Mouse (Mus musculus) megakaryocyte progenitor cell, adult 5-6 weeks (primary cell): Measurements from ENCODE around the gene Pptc7. TPM values are rescaled to one million over a fixed set of nuclear protein-coding genes. Genes with fewer than 3 reads are reported as not detected.

Source experiments
- ATAC-seq: replicated peaks from 2 replicates; pipeline ENCODE4 v1.8.0; 2016; ENCODE audit warnings: mild to moderate bottlenecking, moderate TSS enrichment, inconsistent platforms; ENCODE audit not compliant: poor library complexity
- total RNA-seq, 2 experiments: library from RNA; stranded (forward) in 1 of 2; stranded (reverse) in 1 of 2; fragments of 157-497, 149-512 nt in 1 of 2; fragments of 200-1000 nt in 1 of 2; gene quantifications; 2 replicates each; pipeline versions ENCODE4 v1.2.3 to v1.2.4; 2015 to 2017

The Pptc7 gene
- total RNA-seq, 2 experiments from 2014 or later = 13.5 to 13.7 TPM

- ATAC-seq = no peak
Observed at GRCm38 (mm10) chr5:122324608-122325431, 40.7 kb downstream of the Pptc7 start.

GRCm38 (mm10) chr5:122325477-122325876, 41.3 kb downstream of the Pptc7 start:
- no peak for ATAC-seq

- ATAC-seq = no peak
Observed at GRCm38 (mm10) chr5:122327283-122327682, 43.1 kb downstream of the Pptc7 start.

- ATAC-seq = no peak
Observed at GRCm38 (mm10) chr5:122330269-122330668, 46.1 kb downstream of the Pptc7 start.

- peak; percentile 72 for ATAC-seq
Observed at GRCm38 (mm10) chr5:122334682-122335081, 50.5 kb downstream of the Pptc7 start.

GRCm38 (mm10) chr5:122336554-122337294, 52.6 kb downstream of the Pptc7 start:
- ATAC-seq = no peak

- no peak for ATAC-seq
Observed at GRCm38 (mm10) chr5:122342874-122343273, 58.7 kb downstream of the Pptc7 start.

GRCm38 (mm10) chr5:122343768-122344167, 59.6 kb downstream of the Pptc7 start:
- no peak; the same call in 1 of the 2 replicates for ATAC-seq

GRCm38 (mm10) chr5:122344260-122344659, 60.1 kb downstream of the Pptc7 start:
- peak; percentile 91 for ATAC-seq

- no peak for ATAC-seq
Observed at GRCm38 (mm10) chr5:122345777-122346176, 61.6 kb downstream of the Pptc7 start.

- ATAC-seq = peak; percentile 99
Observed at GRCm38 (mm10) chr5:122353807-122354491, 69.8 kb downstream of the Pptc7 start, which contains the start of the genes Rad9b and Vps29. TSS of gene Rad9b (minus strand) at chr5:122354233. TSS of gene Vps29 (plus strand) at chr5:122354369.

GRCm38 (mm10) chr5:122354492-122355067, 70.4 kb downstream of the Pptc7 start:
- peak; percentile 15 for ATAC-seq

GRCm38 (mm10) chr5:122371591-122372191, 87.5 kb downstream of the Pptc7 start, which contains the start of gene Gpn3:
TSS of gene Gpn3 (plus strand) at chr5:122371876.
- ATAC-seq = peak; percentile 42

GRCm38 (mm10) chr5:122372192-122372769, 88.1 kb downstream of the Pptc7 start, which contains the start of gene Fam216a:
TSS of gene Fam216a (minus strand) at chr5:122372364.
- ATAC-seq = peak; percentile 97

GRCm38 (mm10) chr5:122372878-122373277, 88.7 kb downstream of the Pptc7 start:
- no peak for ATAC-seq

Other genes starting within 250 kb of the Pptc7 start
- 0.07 and 0.76 TPM in 2 replicates for gene Cux2, start 234.3 kb upstream of the Pptc7 start, total RNA-seq (2015)
- gene Cux2, start 234.3 kb upstream of the Pptc7 start, total RNA-seq (2017) = 1.1 TPM in 1 of 2 replicates, not detected in the other
- gene Myl2, start 183.4 kb upstream of the Pptc7 start, total RNA-seq (2015) = not detected in 2 replicates
- gene Myl2, start 183.4 kb upstream of the Pptc7 start, total RNA-seq (2017) = not detected in 2 replicates
- 0.51 and 0.52 TPM in 2 replicates for gene Ccdc63, start 143.5 kb upstream of the Pptc7 start, total RNA-seq (2015)
- 1.5 and 3.5 TPM in 2 replicates for gene Ccdc63, start 143.5 kb upstream of the Pptc7 start, total RNA-seq (2017)
- 431 and 436 TPM in 2 replicates for gene Ppp1cc, start 126.1 kb upstream of the Pptc7 start, total RNA-seq (2015)
- gene Ppp1cc, start 126.1 kb upstream of the Pptc7 start, total RNA-seq (2017) = 207 and 219 TPM in 2 replicates
- gene Hvcn1, start 77.6 kb upstream of the Pptc7 start, total RNA-seq (2015) = 44.0 and 65.8 TPM in 2 replicates
- 56.6 and 72.3 TPM in 2 replicates for gene Hvcn1, start 77.6 kb upstream of the Pptc7 start, total RNA-seq (2017)
- gene Tctn1, start 19.9 kb upstream of the Pptc7 start, total RNA-seq (2015) = 5.1 and 6.5 TPM in 2 replicates
- gene Tctn1, start 19.9 kb upstream of the Pptc7 start, total RNA-seq (2017) = 3.7 and 5.1 TPM in 2 replicates
- gene Rad9b, start 69.9 kb downstream of the Pptc7 start, total RNA-seq (2015) = 4.3 and 4.4 TPM in 2 replicates
- 4.8 and 7.5 TPM in 2 replicates for gene Rad9b, start 69.9 kb downstream of the Pptc7 start, total RNA-seq (2017)
- 129 and 137 TPM in 2 replicates for gene Vps29, start 70.0 kb downstream of the Pptc7 start, total RNA-seq (2015)
- gene Vps29, start 70.0 kb downstream of the Pptc7 start, total RNA-seq (2017) = 93.9 and 96.9 TPM in 2 replicates
- 50.4 and 61.9 TPM in 2 replicates for gene Gpn3, start 87.5 kb downstream of the Pptc7 start, total RNA-seq (2015)
- gene Gpn3, start 87.5 kb downstream of the Pptc7 start, total RNA-seq (2017) = 45.8 and 47.5 TPM in 2 replicates
- gene Fam216a, start 88.0 kb downstream of the Pptc7 start, total RNA-seq (2015) = 31.8 and 41.0 TPM in 2 replicates
- 42.1 and 48.5 TPM in 2 replicates for gene Fam216a, start 88.0 kb downstream of the Pptc7 start, total RNA-seq (2017)
- 285 TPM in 2 replicates for gene Arpc3, start 107.5 kb downstream of the Pptc7 start, total RNA-seq (2015)
- gene Arpc3, start 107.5 kb downstream of the Pptc7 start, total RNA-seq (2017) = 1,035 and 1,085 TPM in 2 replicates
- gene Anapc7, start 137.3 kb downstream of the Pptc7 start, total RNA-seq (2015) = 16.5 and 18.2 TPM in 2 replicates
- gene Anapc7, start 137.3 kb downstream of the Pptc7 start, total RNA-seq (2017) = 23.0 and 31.8 TPM in 2 replicates
- 72.8 and 78.3 TPM in 2 replicates for gene Atp2a2, start 217.9 kb downstream of the Pptc7 start, total RNA-seq (2015)
- 98.4 and 99.1 TPM in 2 replicates for gene Atp2a2, start 217.9 kb downstream of the Pptc7 start, total RNA-seq (2017)